Mouse (Mus musculus) left cerebral cortex, postnatal 14 days (tissue): ENCODE measurements around the gene Frmpd2. TPM values are rescaled to one million over a fixed set of nuclear protein-coding genes. Genes with fewer than 3 reads are reported as not detected.

Experiments
- DNase-seq, 2 experiments: peaks; one replicate each; pipeline ENCODE4 v3.0.0; 2021 to 2022; ENCODE audit warnings: low spot score in 2 of 2, mixed read lengths in 1 of 2
- intact Hi-C: fragments of 180-260 bp; cut with DNase I; formaldehyde crosslinking; loops from one replicate; pipeline ENCODE4 v1.15.1; 2025
- total RNA-seq, 2 experiments: library from RNA; stranded (reverse); gene quantifications; 2 replicates each; pipeline ENCODE4 v1.2.3; 2021

Gene Frmpd2
- total RNA-seq, 2 experiments from 2014 or later = 1.2 to 1.6 TPM

GRCm38 (mm10) chr14:33573643-33574042 is 102.1 kb downstream of the Frmpd2 start:
- intact Hi-C loops = loop anchor here (5.0 kb wide), 1 partner anchor 41 kb away; no protein-coding TSS in a partner anchor
- DNase-seq = peak in 1 of 2 experiments; percentile 48

- DNase-seq = peak; percentile 44 to 48
- intact Hi-C loops = no loop called here
These were observed 108.4 kb downstream of the Frmpd2 start for GRCm38 (mm10) chr14:33579771-33580484.

- intact Hi-C loops = no loop called here
These were observed 117.5 kb downstream of the Frmpd2 start, which contains the start of gene Ptpn20 for GRCm38 (mm10) chr14:33588951-33589350. TSS of gene Ptpn20 (plus strand) at chr14:33589207.

GRCm38 (mm10) chr14:33598376-33599130 is 127.1 kb downstream of the Frmpd2 start:
- no peak for DNase-seq
- intact Hi-C loops = no loop called here

More at GRCm38 (mm10) chr14:33588951-33589350, 117.5 kb downstream of the Frmpd2 start, which contains the start of gene Ptpn20:
- no peak for DNase-seq

GRCm38 (mm10) chr14:33607431-33607830 is 135.9 kb downstream of the Frmpd2 start:
- peak in 1 of 2 experiments; percentile 10 for DNase-seq
- intact Hi-C loops = no loop called here

Other genes starting within 250 kb of the Frmpd2 start
- gene Mapk8, start 24.5 kb upstream of the Frmpd2 start, total RNA-seq = 100 to 1,000 TPM; 142 to 150 TPM
- gene Ptpn20, start 117.5 kb downstream of the Frmpd2 start, total RNA-seq = under 1 TPM; 0.81 to 0.85 TPM